ENCODE assay signal across 27 mouse cellular contexts in the genomic region with DNA sequence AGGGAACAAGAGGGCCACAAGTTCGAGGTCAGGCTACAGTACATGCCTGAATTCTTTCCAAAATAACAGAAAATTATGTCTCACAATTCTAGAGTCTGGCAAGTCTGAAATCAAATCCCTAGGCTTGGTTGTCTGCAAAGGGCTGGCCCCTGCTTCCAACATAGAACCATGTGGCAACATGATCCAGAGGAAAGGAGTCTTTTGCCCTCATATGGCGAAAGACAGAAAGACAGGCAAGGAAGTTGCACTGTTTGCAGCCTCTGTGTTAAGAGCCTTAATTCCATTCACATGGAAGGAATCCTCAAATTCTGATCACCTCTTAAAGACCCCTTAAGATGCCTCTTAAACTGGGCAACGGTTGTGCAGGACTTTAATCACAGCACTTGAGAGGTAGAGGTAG.
DNase-seq lines count a peak whose midpoint lies in the region; ATAC-seq and TF ChIP-seq lines count a peak whose summit lies in the region.
"Had no signal": no experiment of that assay in that cellular context is flagged by ENCODE, and none has a peak within 500 bp of the region (broad histone marks: within the 10 kb centered on the region; RNA-seq: fewer than 3 reads in every experiment).

No protein-coding gene starts in this region.

- no peak for DNase-seq in hindbrain, postnatal 0 days (ENCODE audit: low spot score)
- DNase-seq in lung, embryonic 14.5 days = peak; percentile 34
- no peak for DNase-seq in lung, adult 18-20 months
- DNase-seq in 416B (ENCODE audit: low read depth) (peak; percentile 29), adipocyte (ENCODE audit: low spot score) (peak; percentile 11)
- no peak for DNase-seq in B cell, adult 2 months
- no peak for DNase-seq in gastrocnemius, postnatal 36 days
- DNase-seq: adrenal gland, postnatal 25 days; cerebellum, adult 18-20 months; cerebellum, postnatal 10 days; gastrocnemius, adult 2 months; heart, adult 2 months; heart, postnatal 14 days; kidney, adult 18-20 months; right cerebral cortex, postnatal 14 days; thymus, postnatal 14 days had no signal

- no peak overlapping the region for H3K27ac ChIP-seq in hindbrain, postnatal 0 days
- no peak overlapping the region for H3K27ac ChIP-seq in hindbrain, embryonic 12.5 days
- no peak overlapping the region for H3K27ac ChIP-seq in lung, embryonic 14.5 days (ENCODE audit: low read depth)
- H3K27ac ChIP-seq: embryonic facial prominence, embryonic 10.5 days; embryonic facial prominence, embryonic 15.5 days; forebrain, embryonic 13.5 days; gastrocnemius, adult 2 months; heart, adult 2 months; heart, embryonic 13.5 days; hindbrain, embryonic 13.5 days; limb, embryonic 13.5 days; midbrain, embryonic 13.5 days; neural tube, embryonic 15.5 days; stomach, embryonic 15.5 days had no signal

- H3K27me3 ChIP-seq in hindbrain, postnatal 0 days (ENCODE audit: insufficient read depth, low read length) = no peaks in the 10 kb centered on the region
- no peaks in the 10 kb centered on the region for H3K27me3 ChIP-seq in hindbrain, embryonic 12.5 days
- no peaks in the 10 kb centered on the region for H3K27me3 ChIP-seq in lung, embryonic 14.5 days (ENCODE audit: insufficient read depth, low read length)
- H3K27me3 ChIP-seq: embryonic facial prominence, embryonic 15.5 days; forebrain, embryonic 13.5 days; heart, embryonic 13.5 days; hindbrain, embryonic 13.5 days; limb, embryonic 13.5 days; midbrain, embryonic 13.5 days; neural tube, embryonic 15.5 days; stomach, embryonic 15.5 days had no signal

- no peaks in the 10 kb centered on the region for H3K36me3 ChIP-seq in hindbrain, postnatal 0 days (ENCODE audit: insufficient read depth, low read length)
- H3K36me3 ChIP-seq in hindbrain, embryonic 12.5 days = no peaks in the 10 kb centered on the region
- no peaks in the 10 kb centered on the region for H3K36me3 ChIP-seq in lung, embryonic 14.5 days (ENCODE audit: insufficient read depth)
- H3K36me3 ChIP-seq: embryonic facial prominence, embryonic 10.5 days; embryonic facial prominence, embryonic 15.5 days; heart, embryonic 13.5 days; hindbrain, embryonic 13.5 days; limb, embryonic 13.5 days; midbrain, embryonic 13.5 days; neural tube, embryonic 15.5 days; stomach, embryonic 15.5 days had no signal

- no peaks in the 10 kb centered on the region for H3K9me3 ChIP-seq in hindbrain, postnatal 0 days (ENCODE audit: low read length)
- no peaks in the 10 kb centered on the region for H3K9me3 ChIP-seq in hindbrain, embryonic 12.5 days (replicated peaks)
- H3K9me3 ChIP-seq in lung, embryonic 14.5 days (ENCODE audit: low read depth, low read length) = no peaks in the 10 kb centered on the region
- H3K9me3 ChIP-seq: embryonic facial prominence, embryonic 10.5 days; embryonic facial prominence, embryonic 15.5 days; forebrain, embryonic 13.5 days; heart, embryonic 13.5 days; hindbrain, embryonic 13.5 days; limb, embryonic 13.5 days; midbrain, embryonic 13.5 days; neural tube, embryonic 15.5 days; stomach, embryonic 15.5 days had no signal

- WGBS in hindbrain, postnatal 0 days = 89% methylated on average over 3 of the region's 3 CpGs
- 82% methylated on average over 3 of the region's 3 CpGs for WGBS in hindbrain, embryonic 12.5 days
- 69% methylated on average over 3 of the region's 3 CpGs for WGBS in lung, embryonic 14.5 days

- H3K4me1 ChIP-seq in hindbrain, postnatal 0 days (ENCODE audit: insufficient read depth, low read length) = no peaks in the 10 kb centered on the region
- H3K4me1 ChIP-seq in hindbrain, embryonic 12.5 days = no peaks in the 10 kb centered on the region
- no peaks in the 10 kb centered on the region for H3K4me1 ChIP-seq in lung, embryonic 14.5 days (ENCODE audit: insufficient read depth)
- H3K4me1 ChIP-seq: embryonic facial prominence, embryonic 10.5 days; embryonic facial prominence, embryonic 15.5 days; forebrain, embryonic 13.5 days; heart, embryonic 13.5 days; hindbrain, embryonic 13.5 days; limb, embryonic 13.5 days; neural tube, embryonic 15.5 days; stomach, embryonic 15.5 days had no signal

- no peak overlapping the region for H3K4me3 ChIP-seq in hindbrain, postnatal 0 days (ENCODE audit: low read length)
- no peak overlapping the region for H3K4me3 ChIP-seq in hindbrain, embryonic 12.5 days
- H3K4me3 ChIP-seq in lung, embryonic 14.5 days (ENCODE audit: low read depth, low read length) = no peak overlapping the region
- H3K4me3 ChIP-seq: embryonic facial prominence, embryonic 10.5 days; embryonic facial prominence, embryonic 15.5 days; forebrain, embryonic 13.5 days; gastrocnemius, adult 2 months; heart, adult 2 months; heart, embryonic 13.5 days; hindbrain, embryonic 13.5 days; limb, embryonic 13.5 days; midbrain, embryonic 13.5 days; neural tube, embryonic 15.5 days; stomach, embryonic 15.5 days had no signal

- intact Hi-C loops in gastrocnemius, postnatal 36 days (cut with DNase I) = no loop called here

- H3K4me2 ChIP-seq in hindbrain, postnatal 0 days (ENCODE audit: low read depth, low read length) = no peak overlapping the region
- H3K4me2 ChIP-seq in hindbrain, embryonic 12.5 days (replicated peaks) = no peak overlapping the region
- H3K4me2 ChIP-seq in lung, embryonic 14.5 days = no peak overlapping the region
- H3K4me2 ChIP-seq: embryonic facial prominence, embryonic 15.5 days; forebrain, embryonic 13.5 days; heart, embryonic 13.5 days; hindbrain, embryonic 13.5 days; limb, embryonic 13.5 days; liver, embryonic 11.5 days; midbrain, embryonic 13.5 days; neural tube, embryonic 15.5 days; stomach, embryonic 15.5 days had no signal

- peak; percentile 38 for TF ChIP-seq CTCF in hindbrain, postnatal 0 days (IDR thresholded peaks at IDR 0.05; ENCODE audit: low read depth)
- TF ChIP-seq CTCF in lung, embryonic 14.5 days (IDR thresholded peaks at IDR 0.05; ENCODE audit: low read depth) = peak; percentile 37

- ATAC-seq in hindbrain, postnatal 0 days = no peak
- no peak for ATAC-seq in hindbrain, embryonic 12.5 days (ENCODE audit: low FRiP score)
- no peak for ATAC-seq in lung, embryonic 14.5 days (ENCODE audit: insufficient read depth)
- ATAC-seq: forebrain, embryonic 13.5 days; midbrain, embryonic 13.5 days had no signal

- no peak overlapping the region for H3K9ac ChIP-seq in hindbrain, postnatal 0 days (replicated peaks; ENCODE audit: low read length)
- no peak overlapping the region for H3K9ac ChIP-seq in hindbrain, embryonic 12.5 days
- H3K9ac ChIP-seq in lung, embryonic 14.5 days = no peak overlapping the region
- H3K9ac ChIP-seq: embryonic facial prominence, embryonic 15.5 days; forebrain, embryonic 13.5 days; heart, embryonic 13.5 days; hindbrain, embryonic 13.5 days; limb, embryonic 13.5 days; midbrain, embryonic 13.5 days; neural tube, embryonic 15.5 days; stomach, embryonic 15.5 days had no signal

Comparison
In these comparisons a context has a peak if more than half of its experiments do, and no peak if none do; other contexts are left out.
1. DNase-seq: peak in lung, embryonic 14.5 days (single experiment), 416B (single experiment) and adipocyte (single experiment); none in hindbrain, postnatal 0 days (single experiment), lung, adult 18-20 months (0 of 2), B cell, adult 2 months (0 of 2) and gastrocnemius, postnatal 36 days (0 of 2).